8 mouse cellular contexts compared by ENCODE assay signal in genomic region chr17:6697224-6697775, GRCm38 (mm10). TPM values are rescaled to one million over a fixed set of nuclear protein-coding genes. Genes with fewer than 3 reads are reported as not detected.
DNase-seq lines count a peak whose midpoint lies in the region; ATAC-seq and TF ChIP-seq lines count a peak whose summit lies in the region.
"Not testable (repeated sequence)": the region's sequence is repeated elsewhere in the genome, so short reads cannot be mapped to it uniquely, and the experiment has no call there.

No protein-coding gene starts in this region.

- peak; percentile 68 for ATAC-seq in Patski
- ATAC-seq in hindbrain, embryonic 14.5 days (ENCODE audit: low FRiP score) = 0 out of 2 replicates have a peak, but pooled peaks have one; percentile 37
- peak; percentile 79 for ATAC-seq in lung, postnatal 0 days

- not testable (repeated sequence) for H3K9ac ChIP-seq in hindbrain, embryonic 14.5 days; lung, postnatal 0 days (replicated peaks; ENCODE audit: low read depth)

- H3K4me1 ChIP-seq in hindbrain, embryonic 14.5 days (replicated peaks; ENCODE audit: control insufficient read depth, insufficient read depth, low read length); lung, postnatal 0 days (ENCODE audit: insufficient read depth, low read depth, low read length): not testable (repeated sequence)

- not testable (repeated sequence) for H3K4me2 ChIP-seq in hindbrain, embryonic 14.5 days (replicated peaks); lung, postnatal 0 days (replicated peaks; ENCODE audit: low read depth, low read length)

- not testable (repeated sequence) for H3K4me3 ChIP-seq in hindbrain, embryonic 14.5 days (replicated peaks; ENCODE audit: low read length); lung, postnatal 0 days (ENCODE audit: low read depth, low read length)

- not testable (repeated sequence) for DNase-seq in Patski (ENCODE audit: low read depth, low spot score); hindbrain, embryonic 14.5 days (ENCODE audit: low spot score)
- DNase-seq in cerebellum, postnatal 10 days = peak; percentile 73 to 79
- DNase-seq in frontal cortex, postnatal 10 days (ENCODE audit: low spot score in 2 of 2) = peak; percentile 60 to 63
- DNase-seq in layer of hippocampus, adult 9-10 months (ENCODE audit: low spot score) = peak; percentile 53
- peak; percentile 77 for DNase-seq in lung, postnatal 0 days (ENCODE audit: low spot score)
- DNase-seq in ovary, postnatal 14 days (ENCODE audit: low spot score) = peak; percentile 43
- peak; percentile 59 for DNase-seq in thymus, postnatal 4 days

- H3K9me3 ChIP-seq in hindbrain, embryonic 14.5 days (ENCODE audit: control insufficient read depth, low read length); lung, postnatal 0 days (ENCODE audit: low read length): not testable (repeated sequence)

- TF ChIP-seq CTCF in Patski (IDR thresholded peaks at IDR 0.05) = peak; percentile 41
- peak; percentile 69 for TF ChIP-seq CTCF in lung, postnatal 0 days (IDR thresholded peaks at IDR 0.05)

- CTCF ChIA-PET in Patski (lab: Charles Lee) = not testable (repeated sequence)

- not testable (repeated sequence) for TF ChIP-seq EP300 in lung, postnatal 0 days (IDR thresholded peaks at IDR 0.05)

- H3K27ac ChIP-seq in hindbrain, embryonic 14.5 days; lung, postnatal 0 days (ENCODE audit: low read length): not testable (repeated sequence)

- 73% methylated on average over 1 of the region's 4 CpGs for WGBS in hindbrain, embryonic 14.5 days
- 38% methylated on average over 4 of the region's 4 CpGs for WGBS in lung, postnatal 0 days

- not testable (repeated sequence) for H3K36me3 ChIP-seq in hindbrain, embryonic 14.5 days (replicated peaks; ENCODE audit: control insufficient read depth, insufficient read depth); lung, postnatal 0 days (ENCODE audit: insufficient read depth, low read length)

- H3K27me3 ChIP-seq in Patski; hindbrain, embryonic 14.5 days (ENCODE audit: control insufficient read depth, insufficient read depth, low read length); lung, postnatal 0 days (replicated peaks; ENCODE audit: insufficient read depth, low read length): not testable (repeated sequence)

- POLR2A ChIA-PET in Patski (lab: Charles Lee) = not testable (repeated sequence)

- in situ Hi-C loops in Patski (cut with MboI; ENCODE audit: low pct_unique_long_range_greater_than_20kb) = loop anchor here (25.0 kb wide), 1 partner anchor 610 kb away; the partner anchor contains the start of genes Gtf2h5 and Serac1

RNA-seq across cellular contexts. Expression of gene Sytl3, which starts 38.4 kb away (rescaled TPM):
- not detected for polyA plus RNA-seq in Patski (2021)
- polyA plus RNA-seq in hindbrain, embryonic 14.5 days (2014; fragmentation: Nextera tagmentation; extraction: Ambion mirVana) = 0.91 and 1.0 TPM in 2 replicates
- polyA plus RNA-seq in lung, postnatal 0 days (2015; fragmentation: Nextera tagmentation; extraction: Ambion mirVana) = 0.40 and 0.67 TPM in 2 replicates

RNA-seq across cellular contexts. Expression of gene Dynlt1f, which starts 41.6 kb away (rescaled TPM):
- 126 TPM for polyA plus RNA-seq in Patski (2021)
- 290 and 320 TPM in 2 replicates for polyA plus RNA-seq in hindbrain, embryonic 14.5 days (2014; fragmentation: Nextera tagmentation; extraction: Ambion mirVana)
- polyA plus RNA-seq in lung, postnatal 0 days (2015; fragmentation: Nextera tagmentation; extraction: Ambion mirVana) = 185 and 188 TPM in 2 replicates
